Mouse (Mus musculus) liver, postnatal 0 days (tissue): ENCODE measurements around the gene Ctss.

ENCODE experiments used
- CTCF ChIP-seq: sonication (generic); IDR thresholded peaks from 2 replicates; pipeline ENCODE4 v1.5.1; 2016; ENCODE audit warnings: antibody characterized with exemption, low read depth
- EP300 ChIP-seq: IDR thresholded peaks from 2 replicates; pipeline ENCODE4 v1.6.1; 2016; ENCODE audit warnings: antibody characterized with exemption, low read depth, mild to moderate bottlenecking

- TF ChIP-seq EP300 = no peak
- no peak for TF ChIP-seq CTCF
Measured at GRCm38 (mm10) chr3:95490238-95490637, 36.3 kb upstream of the Ctss start.
